Mouse (Mus musculus) myocyte (in vitro differentiated cells): ENCODE measurements at regions not wholly inside any gene's neighbourhood (a gene's known extent, or its start where the extent isn't known, plus 50 kb on each side); places are given as distances from the start of the nearest gene placed in this dataset.

Source experiments
- H3K27me3 ChIP-seq: one replicate; pipeline ENCODE4 v1.6.1; 2011; ENCODE audit not compliant: control insufficient read depth, insufficient read depth, insufficient read length
- H3K36me3 ChIP-seq: one replicate; pipeline ENCODE4 v1.6.1; 2011; ENCODE audit not compliant: control insufficient read depth, insufficient read depth
- H3K4me2 ChIP-seq: one replicate; pipeline ENCODE4 v1.6.1; 2011; ENCODE audit warnings: low read depth, control low read depth
- H3K4me3 ChIP-seq: one replicate; pipeline ENCODE4 v1.5.1; 2011; ENCODE audit warnings: mild to moderate bottlenecking, control low read depth, moderate library complexity
- H3K79me2 ChIP-seq: one replicate; pipeline ENCODE4 v1.6.1; 2011; ENCODE audit not compliant: control insufficient read depth, insufficient read depth
- H3ac ChIP-seq: one replicate; pipeline ENCODE4 v1.6.1; 2011; ENCODE audit not compliant: control insufficient read depth, insufficient read length
- CEBPB ChIP-seq: IDR thresholded peaks from 2 replicates; pipeline ENCODE4 v1.6.1; 2011; ENCODE audit warnings: mild to moderate bottlenecking, moderate library complexity; ENCODE audit not compliant: poor library complexity, insufficient read depth, severe bottlenecking
- E2F4 ChIP-seq: IDR thresholded peaks from one replicate; pipeline ENCODE4 v1.6.1; 2011; ENCODE audit warnings: mild to moderate bottlenecking, control low read depth, moderate library complexity; ENCODE audit not compliant: insufficient read depth
- MAX ChIP-seq: IDR thresholded peaks from one replicate; pipeline ENCODE4 v1.6.1; 2011; ENCODE audit warnings: low read depth, mild to moderate bottlenecking, control low read depth
- MYOD1 ChIP-seq, 3 experiments: IDR thresholded peaks; one replicate each; pipeline ENCODE4 v1.6.1; 2011; ENCODE audit warnings: control low read depth in 2 of 3, low read depth in 2 of 3, mild to moderate bottlenecking in 2 of 3, moderate library complexity in 1 of 3; ENCODE audit not compliant: insufficient read length in 2 of 3, control insufficient read depth in 1 of 3
- MYOG ChIP-seq, 3 experiments: IDR thresholded peaks; one replicate each; pipeline ENCODE4 v1.6.1; 2011; ENCODE audit warnings: control low read depth in 2 of 3, low read depth in 2 of 3, mild to moderate bottlenecking in 2 of 3; ENCODE audit not compliant: insufficient read length in 2 of 3, control insufficient read depth in 1 of 3, insufficient read depth in 1 of 3
- POLR2A ChIP-seq: IDR thresholded peaks from one replicate; pipeline ENCODE4 v1.6.1; 2011; ENCODE audit warnings: low read depth, mild to moderate bottlenecking, control low read depth, moderate library complexity; ENCODE audit not compliant: insufficient read length
- POLR2AphosphoS2 ChIP-seq: IDR thresholded peaks from one replicate; pipeline ENCODE4 v1.6.1; 2011; ENCODE audit warnings: low read depth, control low read depth; ENCODE audit not compliant: insufficient read length
- REST ChIP-seq: IDR thresholded peaks from one replicate; pipeline ENCODE4 v1.6.1; 2011; ENCODE audit warnings: mild to moderate bottlenecking, control low read depth, moderate library complexity; ENCODE audit not compliant: insufficient read depth, insufficient read length
- SRF ChIP-seq: IDR thresholded peaks from one replicate; pipeline ENCODE4 v1.6.1; 2011; ENCODE audit warnings: low read depth; ENCODE audit not compliant: control insufficient read depth, insufficient read length
- TCF12 ChIP-seq: IDR thresholded peaks from one replicate; pipeline ENCODE4 v1.6.1; 2011; ENCODE audit warnings: mild to moderate bottlenecking, control low read depth; ENCODE audit not compliant: poor library complexity, insufficient read depth, severe bottlenecking
- TCF3 ChIP-seq: IDR thresholded peaks from one replicate; pipeline ENCODE4 v1.6.1; 2011; ENCODE audit warnings: low read depth, control low read depth; ENCODE audit not compliant: insufficient read length
- USF1 ChIP-seq: IDR thresholded peaks from one replicate; pipeline ENCODE4 v1.6.1; 2011; ENCODE audit warnings: low read depth, mild to moderate bottlenecking, control low read depth, moderate library complexity

DNA sequence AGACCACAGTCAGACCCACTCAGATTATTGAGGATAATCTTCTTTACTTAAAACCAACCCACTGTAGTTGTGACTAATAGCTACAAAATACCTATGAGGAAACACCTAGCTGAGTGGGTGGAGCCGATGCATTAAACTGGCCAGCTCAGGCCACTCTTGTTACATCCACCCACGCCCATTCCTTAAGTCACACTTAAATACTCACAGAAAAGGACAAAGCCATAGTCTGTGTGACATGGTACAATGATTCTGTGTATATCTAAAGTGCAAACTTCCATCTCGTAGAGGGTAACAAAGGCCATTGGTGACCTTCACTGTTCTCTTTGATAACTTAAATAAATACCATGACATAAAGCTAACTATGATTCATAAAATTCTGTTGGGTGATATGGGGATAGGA, 103.7 kb upstream of the Arhgap5 start:
- Histone ChIP-seq H3K36me3 (no peaks in the 10 kb centered on the region), H3ac (no peak overlapping the region), H3K79me2 (no peaks in the 10 kb centered on the region), H3K4me3 (no peak overlapping the region), H3K27me3 (no peaks in the 10 kb centered on the region), H3K4me2 (no peak overlapping the region)
- TF ChIP-seq TCF3: no peak
- no peak for TF ChIP-seq CEBPB
- TF ChIP-seq POLR2AphosphoS2: no peak

- H3K4me2 ChIP-seq: no peak overlapping the region
- TF ChIP-seq MAX (no peak), CEBPB (no peak), MYOG (IDR thresholded peaks at IDR 0.05; ENCODE audit: control insufficient read depth in 1 of 3, insufficient read depth in 1 of 3, insufficient read length in 2 of 3, low read depth in 2 of 3) (no peak), USF1 (no peak), POLR2AphosphoS2 (no peak)
- H3K36me3 ChIP-seq: no peaks in the 10 kb centered on the region
- H3K79me2 ChIP-seq: no peaks in the 10 kb centered on the region
- no peak overlapping the region for H3ac ChIP-seq
- no peaks in the 10 kb centered on the region for H3K27me3 ChIP-seq
- H3K4me3 ChIP-seq: no peak overlapping the region
These were observed 101.1 kb upstream of the Arhgap5 start for GRCm38 (mm10) chr12:52402711-52403110.

DNA sequence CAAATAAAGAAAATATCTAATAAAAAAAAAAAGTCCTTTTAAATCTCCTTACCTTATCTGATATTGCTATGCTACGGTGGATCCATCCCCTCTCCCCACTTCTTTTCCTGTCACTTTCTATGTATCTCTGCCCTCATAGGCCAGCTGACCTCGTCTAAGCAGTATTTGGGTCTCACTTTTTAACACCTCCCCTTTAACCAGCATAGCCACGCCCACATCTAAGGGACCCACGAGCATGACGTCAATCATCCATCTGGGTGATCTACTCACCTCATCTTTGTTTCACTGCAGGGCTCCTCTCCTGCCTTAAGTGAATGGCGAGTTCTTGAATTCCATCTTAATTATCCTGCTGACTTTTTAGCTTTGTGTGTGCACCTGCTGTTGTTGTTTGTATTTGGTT, 97.4 kb upstream of the Arhgap5 start:
- Histone ChIP-seq H3K4me2 (no peak overlapping the region), H3K4me3 (no peak overlapping the region), H3ac (no peak overlapping the region), H3K27me3 (no peaks in the 10 kb centered on the region), H3K79me2 (no peaks in the 10 kb centered on the region), H3K36me3 (no peaks in the 10 kb centered on the region)
- TF ChIP-seq POLR2A (no peak), MYOG (IDR thresholded peaks at IDR 0.05; ENCODE audit: control insufficient read depth in 1 of 3, insufficient read depth in 1 of 3, insufficient read length in 2 of 3, low read depth in 2 of 3) (no peak), POLR2AphosphoS2 (no peak), MYOD1 (IDR thresholded peaks at IDR 0.05; ENCODE audit: control insufficient read depth in 1 of 3, insufficient read length in 2 of 3, low read depth in 2 of 3) (no peak), CEBPB (no peak)

GRCm38 (mm10) chr12:52408307-52408895, 95.4 kb upstream of the Arhgap5 start:
- no peaks in the 10 kb centered on the region for H3K27me3 ChIP-seq
- no peak overlapping the region for H3K4me3 ChIP-seq
- H3ac ChIP-seq: no peak overlapping the region
- no peak overlapping the region for H3K4me2 ChIP-seq
- no peaks in the 10 kb centered on the region for H3K79me2 ChIP-seq
- TF ChIP-seq REST: no peak
- no peak for TF ChIP-seq MAX
- no peak for TF ChIP-seq E2F4
- no peak for TF ChIP-seq POLR2A
- TF ChIP-seq USF1: no peak
- TF ChIP-seq SRF: no peak
- TF ChIP-seq MYOG (IDR thresholded peaks at IDR 0.05; ENCODE audit: control insufficient read depth in 1 of 3, insufficient read depth in 1 of 3, insufficient read length in 2 of 3, low read depth in 2 of 3): no peak
- TF ChIP-seq POLR2AphosphoS2: no peak
- TF ChIP-seq CEBPB: no peak
- no peak for TF ChIP-seq TCF12
- no peak for TF ChIP-seq TCF3
- TF ChIP-seq MYOD1 (IDR thresholded peaks at IDR 0.05; ENCODE audit: control insufficient read depth in 1 of 3, insufficient read length in 2 of 3, low read depth in 2 of 3): no peak
- H3K36me3 ChIP-seq: no peaks in the 10 kb centered on the region

DNA sequence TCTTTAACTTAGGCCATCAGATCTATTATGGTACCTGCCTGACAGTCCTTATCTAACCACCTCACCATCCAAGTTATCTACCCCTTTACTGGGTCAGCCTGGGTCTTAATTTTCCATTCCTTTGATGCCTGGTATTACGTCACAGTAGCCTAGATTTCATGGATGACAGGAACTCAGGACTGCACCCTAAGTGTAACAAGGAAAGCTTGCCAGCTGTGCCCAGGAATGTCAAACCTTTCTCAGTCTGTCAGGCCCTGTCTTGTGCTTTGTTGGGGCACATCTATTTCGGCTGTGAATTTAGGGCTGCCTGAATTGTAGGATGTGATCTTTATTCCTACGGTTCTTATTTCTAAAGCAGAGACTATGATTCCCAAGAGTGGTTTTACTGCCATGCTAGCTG, 94.6 kb upstream of the Arhgap5 start:
- TF ChIP-seq TCF12 (no peak), MAX (no peak), REST (no peak), E2F4 (no peak), MYOG (IDR thresholded peaks at IDR 0.05; ENCODE audit: control insufficient read depth in 1 of 3, insufficient read depth in 1 of 3, insufficient read length in 2 of 3, low read depth in 2 of 3) (no peak), MYOD1 (IDR thresholded peaks at IDR 0.05; ENCODE audit: control insufficient read depth in 1 of 3, insufficient read length in 2 of 3, low read depth in 2 of 3) (no peak), POLR2A (no peak), SRF (no peak)
- H3K79me2 ChIP-seq: no peaks in the 10 kb centered on the region
- H3K4me3 ChIP-seq: no peak overlapping the region

More for the DNA sequence above, 94.6 kb upstream of the Arhgap5 start:
- H3K4me2 ChIP-seq: no peak overlapping the region
- H3K27me3 ChIP-seq: no peaks in the 10 kb centered on the region
- H3ac ChIP-seq: no peak overlapping the region
- H3K36me3 ChIP-seq: no peaks in the 10 kb centered on the region
